Mouse (Mus musculus) heart, embryonic 10.5 days (tissue): ENCODE measurements around the gene Suds3. TPM values are rescaled to one million over a fixed set of nuclear protein-coding genes. Genes with fewer than 3 reads are reported as not detected.

ENCODE experiments used
- DNase-seq: peaks from one replicate; pipeline ENCODE4 v3.0.0-alpha.2; 2017; ENCODE audit warnings: low spot score
- H3K27ac ChIP-seq: fragments of 300-500 bp; sonication (generic); 2 replicates; pipeline ENCODE4 v1.5.1; 2016; ENCODE audit warnings: mild to moderate bottlenecking
- H3K27me3 ChIP-seq: fragments of 300-500 bp; sonication (generic); 2 replicates; pipeline ENCODE4 v1.6.1; 2016; ENCODE audit warnings: mild to moderate bottlenecking; ENCODE audit not compliant: poor library complexity, insufficient read depth, severe bottlenecking
- H3K36me3 ChIP-seq: fragments of 300-500 bp; sonication (generic); 2 replicates; pipeline ENCODE4 v1.6.1; 2016; ENCODE audit warnings: mild to moderate bottlenecking, moderate library complexity
- H3K4me1 ChIP-seq: fragments of 300-500 bp; sonication (generic); 2 replicates; pipeline ENCODE4 v1.6.1; 2016; ENCODE audit warnings: mild to moderate bottlenecking
- H3K4me3 ChIP-seq: fragments of 300-500 bp; sonication (generic); 2 replicates; pipeline ENCODE4 v1.5.1; 2016; ENCODE audit warnings: mild to moderate bottlenecking, moderate library complexity
- H3K9me3 ChIP-seq: fragments of 300-500 bp; sonication (generic); 2 replicates; pipeline ENCODE4 v1.6.1; 2016; ENCODE audit warnings: mild to moderate bottlenecking, moderate library complexity
- WGBS: fragments of 180-500 bp; shearing (Covaris S2); methylation state at CpG from one replicate; pipeline ENCODE4 v1.1.7; 2016; 5-methylcytosine and 5-hydroxymethylcytosine counted together
- polyA plus RNA-seq: library from polyadenylated mRNA; unstranded; fragments of >200 nt; fragmentation: Nextera tagmentation; extraction: Ambion mirVana; gene quantifications from 2 replicates; pipeline ENCODE4 v1.2.1, GENCODE M21; 2016

Suds3 gene
- polyA plus RNA-seq, 1 experiment from 2014 or later, result 76.3 TPM

- Histone ChIP-seq H3K9me3 (no peaks in the 10 kb centered on the region), H3K27ac (peak overlapping the region; percentile 84), H3K36me3 (no peaks in the 10 kb centered on the region), H3K4me3 (peak overlapping the region; percentile 22), H3K4me1 (peaks cover 45% of the 10 kb centered on the region), H3K27me3 (no peaks in the 10 kb centered on the region)
- WGBS, result 63% methylated on average over 17 of the region's 17 CpGs
- no peak for DNase-seq
Measured at GRCm38 (mm10) chr5:117133446-117134065, 17.6 kb upstream of the Suds3 start.

GRCm38 (mm10) chr5:117130726-117131125 is 14.8 kb upstream of the Suds3 start:
- WGBS, result 89% methylated on average over 15 of the region's 15 CpGs
- Histone ChIP-seq H3K4me1 (peaks cover 25% of the 10 kb centered on the region), H3K4me3 (no peak overlapping the region), H3K27me3 (no peaks in the 10 kb centered on the region), H3K36me3 (0 out of 2 replicates have a peak, but pooled peaks cover 1% of the 10 kb centered on the region), H3K27ac (no peak overlapping the region), H3K9me3 (no peaks in the 10 kb centered on the region)
- no peak for DNase-seq

GRCm38 (mm10) chr5:117127051-117127450 is 11.1 kb upstream of the Suds3 start:
- H3K36me3 ChIP-seq, result 0 out of 2 replicates have a peak, but pooled peaks cover 4% of the 10 kb centered on the region
- H3K4me3 ChIP-seq, result no peak overlapping the region
- no peak overlapping the region for H3K27ac ChIP-seq
- no peaks in the 10 kb centered on the region for H3K4me1 ChIP-seq
- DNase-seq, result no peak
- 77% methylated on average over 4 of the region's 4 CpGs for WGBS
- H3K9me3 ChIP-seq, result no peaks in the 10 kb centered on the region
- no peaks in the 10 kb centered on the region for H3K27me3 ChIP-seq

GRCm38 (mm10) chr5:117125482-117126346 is 9.8 kb upstream of the Suds3 start:
- no peak for DNase-seq
- Histone ChIP-seq H3K9me3 (no peaks in the 10 kb centered on the region), H3K27me3 (no peaks in the 10 kb centered on the region), H3K4me3 (no peak overlapping the region), H3K4me1 (peaks cover 10% of the 10 kb centered on the region), H3K27ac (no peak overlapping the region), H3K36me3 (0 out of 2 replicates have a peak, but pooled peaks cover 4% of the 10 kb centered on the region)
- WGBS, result 82% methylated on average over 16 of the region's 16 CpGs

GRCm38 (mm10) chr5:117123840-117124239 is 7.9 kb upstream of the Suds3 start:
- no peak for DNase-seq
- no peak overlapping the region for H3K27ac ChIP-seq
- H3K36me3 ChIP-seq, result 0 out of 2 replicates have a peak, but pooled peaks cover 4% of the 10 kb centered on the region
- H3K4me3 ChIP-seq, result no peak overlapping the region
- peaks cover 16% of the 10 kb centered on the region for H3K4me1 ChIP-seq
- no peaks in the 10 kb centered on the region for H3K27me3 ChIP-seq
- no peaks in the 10 kb centered on the region for H3K9me3 ChIP-seq
- 88% methylated on average over 4 of the region's 4 CpGs for WGBS

- 72% methylated on average over 6 of the region's 6 CpGs for WGBS
- H3K4me3 ChIP-seq, result no peak overlapping the region
- H3K36me3 ChIP-seq, result 0 out of 2 replicates have a peak, but pooled peaks cover 4% of the 10 kb centered on the region
- peaks cover 17% of the 10 kb centered on the region for H3K4me1 ChIP-seq
- H3K27me3 ChIP-seq, result no peaks in the 10 kb centered on the region
- no peak overlapping the region for H3K27ac ChIP-seq
- H3K9me3 ChIP-seq, result no peaks in the 10 kb centered on the region
- DNase-seq, result no peak
Measured at GRCm38 (mm10) chr5:117123102-117123501, 7.2 kb upstream of the Suds3 start.

GRCm38 (mm10) chr5:117121657-117122056 is 5.7 kb upstream of the Suds3 start:
- Histone ChIP-seq H3K27me3 (no peaks in the 10 kb centered on the region), H3K4me1 (peaks cover 17% of the 10 kb centered on the region), H3K4me3 (peak overlapping the region; percentile 89; the same call in 1 of the 2 replicates), H3K27ac (no peak overlapping the region), H3K36me3 (0 out of 2 replicates have a peak, but pooled peaks cover 4% of the 10 kb centered on the region), H3K9me3 (no peaks in the 10 kb centered on the region)
- no peak for DNase-seq
- WGBS, result 6% methylated on average over 2 of the region's 2 CpGs

- H3K27ac ChIP-seq, result peak overlapping the region; percentile 77
- WGBS, result under 1% methylated on average over 40 of the region's 40 CpGs
- no peaks in the 10 kb centered on the region for H3K27me3 ChIP-seq
- H3K4me1 ChIP-seq, result peaks cover 20% of the 10 kb centered on the region
- H3K9me3 ChIP-seq, result no peaks in the 10 kb centered on the region
- H3K4me3 ChIP-seq, result peak overlapping the region; percentile 89
- DNase-seq, result no peak
- 0 out of 2 replicates have a peak, but pooled peaks cover 4% of the 10 kb centered on the region for H3K36me3 ChIP-seq
Measured at GRCm38 (mm10) chr5:117120489-117121466, 4.9 kb upstream of the Suds3 start.

GRCm38 (mm10) chr5:117119777-117120488 is 4.0 kb upstream of the Suds3 start, which contains the start of gene Taok3:
Gene Taok3, plus strand, starts transcription at chr5:117120129.
- Histone ChIP-seq H3K4me1 (peaks cover 20% of the 10 kb centered on the region), H3K9me3 (no peaks in the 10 kb centered on the region), H3K4me3 (peak within 1 kb of the TSS; percentile 89), H3K36me3 (no peaks in the 10 kb centered on the region), H3K27ac (peak within 1 kb of the TSS; percentile 88), H3K27me3 (no peaks in the 10 kb centered on the region)
- peak; percentile 100 for DNase-seq
- under 1% methylated on average over 73 of the region's 74 CpGs for WGBS

GRCm38 (mm10) chr5:117118850-117119249 is 2.9 kb upstream of the Suds3 start:
- 69% methylated on average over 8 of the region's 8 CpGs for WGBS
- H3K4me1 ChIP-seq, result peaks cover 20% of the 10 kb centered on the region
- peak overlapping the region; percentile 88; the same call in 1 of the 2 replicates for H3K27ac ChIP-seq
- no peak for DNase-seq
- H3K9me3 ChIP-seq, result no peaks in the 10 kb centered on the region
- H3K27me3 ChIP-seq, result no peaks in the 10 kb centered on the region
- 0 out of 2 replicates have a peak, but pooled peaks cover under 1% of the 10 kb centered on the region for H3K36me3 ChIP-seq
- peak overlapping the region; percentile 89; the same call in 1 of the 2 replicates for H3K4me3 ChIP-seq

- Histone ChIP-seq H3K27ac (no peak overlapping the region), H3K27me3 (no peaks in the 10 kb centered on the region), H3K9me3 (no peaks in the 10 kb centered on the region), H3K36me3 (peaks cover 6% of the 10 kb centered on the region), H3K4me3 (no peak overlapping the region), H3K4me1 (peaks cover 20% of the 10 kb centered on the region)
- 76% methylated on average over 2 of the region's 2 CpGs for WGBS
- DNase-seq, result no peak
Measured at GRCm38 (mm10) chr5:117118220-117118619, 2.3 kb upstream of the Suds3 start.

GRCm38 (mm10) chr5:117117716-117118115 is 1.8 kb upstream of the Suds3 start:
- Histone ChIP-seq H3K27ac (no peak overlapping the region), H3K36me3 (peaks cover 12% of the 10 kb centered on the region), H3K27me3 (no peaks in the 10 kb centered on the region), H3K4me3 (no peak overlapping the region), H3K4me1 (peaks cover 20% of the 10 kb centered on the region), H3K9me3 (no peaks in the 10 kb centered on the region)
- 66% methylated on average over 7 of the region's 7 CpGs for WGBS
- DNase-seq, result no peak
